Mouse (Mus musculus): ENCODE data around the gene Slc30a2.
"Not testable (repeated sequence)": the region's sequence is repeated elsewhere in the genome, so short reads cannot be mapped to it uniquely, and the experiment has no call there.

The Slc30a2 gene

GRCm38 (mm10) chr4:134343071-134344031 is at the start of gene Slc30a2:
TSS of gene Slc30a2 (plus strand) at chr4:134343181.
- DNase-seq = no peak

DNA sequence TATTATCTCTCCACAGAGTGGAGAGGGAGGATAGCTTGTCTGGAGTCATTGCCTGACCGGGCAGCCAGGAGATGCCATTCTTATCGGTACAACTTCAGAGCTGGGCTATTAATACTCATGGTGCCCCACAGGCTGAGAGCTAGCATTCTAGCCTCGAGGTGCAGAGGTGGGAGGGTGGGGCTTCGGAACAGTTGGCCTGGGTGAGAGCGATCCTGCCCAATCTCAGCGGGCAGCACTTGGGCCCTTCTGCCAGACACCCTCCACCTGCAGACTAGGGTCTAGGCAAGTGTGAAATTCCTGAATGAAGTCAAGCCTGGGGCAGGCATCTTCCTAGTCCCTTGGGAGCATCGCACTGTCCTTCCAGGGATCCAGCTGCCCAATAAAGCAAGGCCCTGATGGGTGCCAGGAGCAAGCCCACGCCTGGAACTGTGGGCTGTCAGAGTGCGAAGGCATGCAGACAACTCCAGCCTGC is 49.3 kb upstream of the Slc30a2 start:
- no peak for DNase-seq

GRCm38 (mm10) chr4:134296096-134296495 is 46.9 kb upstream of the Slc30a2 start:
- DNase-seq = not testable (repeated sequence)

- DNase-seq = no peak
Measured at GRCm38 (mm10) chr4:134296523-134296922, 46.5 kb upstream of the Slc30a2 start.

GRCm38 (mm10) chr4:134297369-134297768 is 45.6 kb upstream of the Slc30a2 start:
- DNase-seq = no peak

DNA sequence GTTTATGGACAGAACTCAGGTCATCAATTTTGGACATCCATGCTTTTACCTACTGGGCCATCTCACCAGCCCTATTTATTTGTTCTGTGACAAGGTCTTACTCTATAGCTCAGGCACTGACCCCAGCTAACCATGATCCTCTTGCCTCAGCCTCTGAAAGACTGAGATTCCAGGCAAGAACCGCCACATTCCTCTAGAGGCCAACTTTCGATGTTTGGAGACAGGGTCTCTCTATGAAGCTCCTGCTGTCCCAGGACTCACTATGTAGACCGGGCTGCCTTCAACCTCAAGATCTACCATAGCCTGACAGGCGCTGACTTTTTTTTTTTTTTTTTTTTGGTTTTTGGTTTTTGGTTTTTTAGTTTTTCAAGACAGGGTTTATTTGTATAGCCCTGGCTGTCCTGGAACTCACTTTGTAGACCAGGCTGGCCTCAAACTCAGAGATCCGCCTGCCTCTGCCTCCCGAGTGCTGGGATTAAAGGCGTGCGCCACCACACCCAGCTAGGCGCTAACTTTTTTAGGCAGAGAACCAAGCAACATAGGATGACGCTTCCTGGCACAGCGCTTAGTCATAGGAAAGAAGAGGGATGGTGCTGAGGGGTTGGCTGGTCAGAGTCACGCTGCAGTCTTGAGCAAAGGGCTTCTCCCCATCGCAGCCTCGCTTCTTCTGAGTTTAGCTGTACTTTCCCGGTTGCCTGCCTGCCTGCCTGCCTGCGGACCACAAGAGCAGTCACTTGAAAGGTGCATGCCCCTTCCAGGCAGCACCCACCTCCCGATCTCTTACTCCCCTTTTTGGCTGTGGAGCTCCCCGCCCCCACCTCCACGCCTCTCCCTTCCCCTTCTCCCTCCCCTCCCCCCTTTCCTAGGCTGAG is 44.1 kb upstream of the Slc30a2 start:
- DNase-seq = no peak

GRCm38 (mm10) chr4:134299498-134299810 is 43.5 kb upstream of the Slc30a2 start:
- no peak for DNase-seq

GRCm38 (mm10) chr4:134300316-134300715 is 42.7 kb upstream of the Slc30a2 start:
- no peak for DNase-seq

DNA sequence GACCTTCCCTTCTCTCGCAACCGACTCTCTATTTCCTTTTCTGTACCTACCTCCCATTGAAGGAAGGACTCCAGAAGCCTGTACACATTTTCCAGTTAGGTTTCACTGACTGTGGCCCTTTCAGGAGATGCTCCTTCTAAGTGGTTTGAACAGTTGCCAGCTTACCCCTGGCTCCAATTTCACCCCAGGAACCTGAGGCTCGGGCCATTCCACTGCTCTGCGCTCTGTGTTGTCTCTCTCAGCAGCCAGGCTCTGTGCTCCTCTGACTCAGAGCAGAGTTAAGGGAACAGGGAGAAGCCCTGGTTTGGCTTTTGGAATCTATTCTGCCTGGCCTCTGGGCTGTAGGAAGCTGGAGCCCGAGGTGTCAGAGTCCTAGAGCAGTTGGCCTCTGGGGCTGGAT is 40.9 kb upstream of the Slc30a2 start:
- DNase-seq = no peak

GRCm38 (mm10) chr4:134306963-134307362 is 36.0 kb upstream of the Slc30a2 start:
- no peak for DNase-seq

DNA sequence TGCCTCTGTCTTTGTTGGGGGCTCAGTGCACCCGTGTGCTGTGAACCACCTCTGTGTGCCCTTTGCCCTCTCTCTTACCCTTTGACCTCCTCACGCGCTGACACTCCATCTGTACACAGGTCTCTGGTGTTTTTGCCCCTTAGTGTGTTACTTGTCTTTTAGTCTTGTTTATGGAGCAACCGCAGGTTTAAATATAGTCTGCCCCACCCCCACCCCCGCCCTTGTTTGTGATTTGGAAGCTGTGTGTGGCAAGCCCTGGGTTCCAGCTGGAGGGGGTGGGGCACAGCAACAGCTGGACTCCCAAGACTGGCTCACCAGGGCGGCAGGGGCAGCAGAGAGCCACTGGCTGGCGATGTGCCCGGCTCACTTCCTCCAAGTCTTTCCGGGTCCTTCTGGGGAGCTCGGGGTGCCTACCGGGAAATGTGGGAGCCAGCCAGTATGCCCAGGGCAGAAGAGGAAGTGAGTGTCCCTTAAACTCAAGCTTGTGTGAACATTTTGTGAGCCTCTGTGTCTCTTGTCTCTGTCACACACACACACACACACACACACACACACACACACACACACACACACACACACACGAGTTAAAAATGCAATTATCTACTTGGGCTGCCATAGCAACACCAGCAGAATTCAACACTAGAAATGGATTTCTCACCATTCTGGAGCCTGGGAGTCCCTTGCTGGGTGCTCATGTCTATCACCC is 35.5 kb upstream of the Slc30a2 start:
- peak in 1 of 2 experiments; percentile 12 for DNase-seq

- DNase-seq = no peak
Measured at GRCm38 (mm10) chr4:134310106-134310505, 32.9 kb upstream of the Slc30a2 start.

DNA sequence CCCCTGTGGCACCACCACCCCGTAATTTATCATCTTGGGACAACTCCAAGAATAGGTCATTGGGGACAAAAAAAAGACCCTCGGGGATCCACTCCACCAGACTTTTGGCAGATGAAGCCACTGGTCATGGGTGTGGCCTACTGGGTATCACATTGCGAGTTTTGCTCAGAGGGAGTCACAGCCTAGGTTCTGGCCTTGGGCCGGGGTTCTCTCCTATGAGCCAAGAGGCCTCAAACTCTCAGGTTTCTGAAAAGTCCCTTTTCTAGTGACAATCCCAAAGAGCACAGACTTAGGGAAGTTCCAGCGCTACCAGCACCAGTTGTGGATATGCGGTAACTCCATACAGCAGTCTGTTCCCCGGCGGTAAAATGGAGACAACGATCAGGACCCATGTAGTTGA is 32.3 kb upstream of the Slc30a2 start:
- DNase-seq = no peak

GRCm38 (mm10) chr4:134311784-134312183 is 31.2 kb upstream of the Slc30a2 start:
- DNase-seq = no peak

- DNase-seq = no peak
Measured at GRCm38 (mm10) chr4:134312341-134312740, 30.6 kb upstream of the Slc30a2 start.

- DNase-seq = no peak
Measured at GRCm38 (mm10) chr4:134312901-134313300, 30.1 kb upstream of the Slc30a2 start.

- DNase-seq = no peak
Measured at GRCm38 (mm10) chr4:134314081-134314655, 28.8 kb upstream of the Slc30a2 start.

DNA sequence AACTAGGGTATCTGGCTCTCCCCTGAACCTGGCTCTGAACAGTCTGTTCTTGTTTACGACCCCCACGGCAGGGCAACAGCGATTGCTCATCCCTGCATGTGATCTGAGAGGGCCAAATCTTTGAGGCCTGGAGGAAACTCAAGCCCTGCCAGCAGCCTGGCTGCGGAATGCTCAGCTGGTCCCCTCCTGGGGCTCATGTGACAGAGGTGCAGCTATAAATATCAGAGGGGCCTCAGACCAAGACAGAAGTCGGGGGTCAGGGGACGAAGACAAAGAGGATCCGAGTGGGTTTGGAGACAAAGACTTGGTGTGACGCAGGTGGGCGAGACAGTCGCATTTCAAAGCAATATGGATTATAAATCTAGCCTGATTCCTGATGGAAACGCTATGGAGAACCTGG is 28.1 kb upstream of the Slc30a2 start, which contains the start of gene Trim63:
Gene Trim63 (plus strand): TSS at position 245 of the 400 bp plus-strand sequence.
- no peak for DNase-seq

DNA sequence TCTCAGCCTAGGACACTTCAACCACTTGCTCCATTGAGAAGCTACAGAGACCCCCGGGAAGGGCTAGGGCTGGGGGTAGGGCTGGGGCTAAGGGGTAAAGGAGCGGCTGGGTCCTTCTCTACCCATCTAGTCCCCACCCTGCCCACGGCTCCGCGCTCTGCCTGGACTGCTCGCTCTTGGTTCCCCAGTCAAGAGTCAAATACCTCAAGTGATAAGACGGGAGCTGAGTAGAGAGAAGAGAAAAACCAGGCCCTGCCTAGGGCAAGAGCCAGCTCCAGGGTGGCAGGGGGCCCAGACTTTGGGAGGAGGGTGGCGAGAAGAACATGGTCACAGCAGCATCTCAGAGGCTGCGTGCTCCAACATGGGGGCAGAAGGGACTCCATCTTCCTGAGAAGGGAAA is 27.5 kb upstream of the Slc30a2 start:
- no peak for DNase-seq

GRCm38 (mm10) chr4:134316390-134316789 is 26.6 kb upstream of the Slc30a2 start:
- no peak for DNase-seq

DNA sequence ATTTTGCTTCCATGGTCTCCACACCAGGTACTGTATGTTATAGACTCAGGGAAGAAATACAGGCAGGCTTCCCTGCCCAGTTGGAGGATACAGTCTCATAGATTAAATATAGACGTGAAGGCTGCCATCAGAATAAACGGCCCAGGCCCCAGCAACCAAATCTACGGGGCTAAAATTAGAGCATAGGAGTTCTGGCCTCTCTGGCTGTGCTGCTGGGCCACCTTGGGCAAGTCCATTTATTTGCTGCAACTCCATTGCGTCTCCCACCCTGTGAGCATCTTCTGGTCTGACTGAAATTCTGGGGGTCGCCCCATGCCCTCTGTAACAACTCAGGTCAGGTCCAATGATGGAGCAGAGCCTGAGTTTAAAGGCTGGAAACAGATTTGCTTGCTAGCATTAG is 23.9 kb upstream of the Slc30a2 start:
- no peak for DNase-seq

DNA sequence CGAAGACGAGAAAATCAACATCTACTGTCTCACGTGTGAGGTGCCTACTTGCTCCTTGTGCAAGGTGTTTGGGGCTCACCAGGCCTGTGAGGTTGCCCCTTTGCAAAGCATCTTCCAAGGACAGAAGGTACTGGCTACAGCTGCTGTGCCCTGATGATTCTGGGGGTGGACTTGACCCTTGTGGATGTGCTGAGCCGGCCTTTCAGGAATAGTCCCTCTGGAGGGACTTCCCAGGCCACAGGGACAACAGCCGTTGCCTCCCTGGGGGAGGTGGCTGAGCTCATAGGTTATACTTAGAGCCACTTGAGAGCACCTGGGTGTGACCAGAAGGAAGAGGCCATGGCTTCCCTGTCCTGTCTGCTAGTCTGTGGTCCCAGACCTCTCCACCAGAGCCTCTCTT is 23.3 kb upstream of the Slc30a2 start:
- no peak for DNase-seq

Data from thymus, adult 18-20 months (tissue).